Mouse (Mus musculus) myocyte (in vitro differentiated cells): ENCODE data around the gene BC035044.

ENCODE experiments used
- CEBPB ChIP-seq: IDR thresholded peaks from 2 replicates; pipeline ENCODE4 v1.6.1; 2011; ENCODE audit warnings: mild to moderate bottlenecking, moderate library complexity; ENCODE audit not compliant: poor library complexity, insufficient read depth, severe bottlenecking
- E2F4 ChIP-seq: IDR thresholded peaks from one replicate; pipeline ENCODE4 v1.6.1; 2011; ENCODE audit warnings: mild to moderate bottlenecking, control low read depth, moderate library complexity; ENCODE audit not compliant: insufficient read depth
- MAX ChIP-seq: IDR thresholded peaks from one replicate; pipeline ENCODE4 v1.6.1; 2011; ENCODE audit warnings: low read depth, mild to moderate bottlenecking, control low read depth
- MYOD1 ChIP-seq, 3 experiments: IDR thresholded peaks; one replicate each; pipeline ENCODE4 v1.6.1; 2011; ENCODE audit warnings: control low read depth in 2 of 3, low read depth in 2 of 3, mild to moderate bottlenecking in 2 of 3, moderate library complexity in 1 of 3; ENCODE audit not compliant: insufficient read length in 2 of 3, control insufficient read depth in 1 of 3
- MYOG ChIP-seq, 3 experiments: IDR thresholded peaks; one replicate each; pipeline ENCODE4 v1.6.1; 2011; ENCODE audit warnings: control low read depth in 2 of 3, low read depth in 2 of 3, mild to moderate bottlenecking in 2 of 3; ENCODE audit not compliant: insufficient read length in 2 of 3, control insufficient read depth in 1 of 3, insufficient read depth in 1 of 3
- POLR2A ChIP-seq: IDR thresholded peaks from one replicate; pipeline ENCODE4 v1.6.1; 2011; ENCODE audit warnings: low read depth, mild to moderate bottlenecking, control low read depth, moderate library complexity; ENCODE audit not compliant: insufficient read length
- POLR2AphosphoS2 ChIP-seq: IDR thresholded peaks from one replicate; pipeline ENCODE4 v1.6.1; 2011; ENCODE audit warnings: low read depth, control low read depth; ENCODE audit not compliant: insufficient read length
- REST ChIP-seq: IDR thresholded peaks from one replicate; pipeline ENCODE4 v1.6.1; 2011; ENCODE audit warnings: mild to moderate bottlenecking, control low read depth, moderate library complexity; ENCODE audit not compliant: insufficient read depth, insufficient read length
- SRF ChIP-seq: IDR thresholded peaks from one replicate; pipeline ENCODE4 v1.6.1; 2011; ENCODE audit warnings: low read depth; ENCODE audit not compliant: control insufficient read depth, insufficient read length
- TCF12 ChIP-seq: IDR thresholded peaks from one replicate; pipeline ENCODE4 v1.6.1; 2011; ENCODE audit warnings: mild to moderate bottlenecking, control low read depth; ENCODE audit not compliant: poor library complexity, insufficient read depth, severe bottlenecking
- TCF3 ChIP-seq: IDR thresholded peaks from one replicate; pipeline ENCODE4 v1.6.1; 2011; ENCODE audit warnings: low read depth, control low read depth; ENCODE audit not compliant: insufficient read length
- USF1 ChIP-seq: IDR thresholded peaks from one replicate; pipeline ENCODE4 v1.6.1; 2011; ENCODE audit warnings: low read depth, mild to moderate bottlenecking, control low read depth, moderate library complexity

- no peak for TF ChIP-seq TCF12
- TF ChIP-seq MYOD1 (IDR thresholded peaks at IDR 0.05; ENCODE audit: control insufficient read depth in 1 of 3, insufficient read length in 2 of 3, low read depth in 2 of 3): no peak
- no peak for TF ChIP-seq POLR2A
- no peak for TF ChIP-seq USF1
- no peak for TF ChIP-seq CEBPB
- no peak for TF ChIP-seq MYOG (IDR thresholded peaks at IDR 0.05; ENCODE audit: control insufficient read depth in 1 of 3, insufficient read depth in 1 of 3, insufficient read length in 2 of 3, low read depth in 2 of 3)
- TF ChIP-seq E2F4: no peak
- no peak for TF ChIP-seq MAX
- no peak for TF ChIP-seq POLR2AphosphoS2
- no peak for TF ChIP-seq SRF
- TF ChIP-seq TCF3: no peak
- TF ChIP-seq REST: no peak
Measured at GRCm38 (mm10) chr6:128851151-128851550, 39.8 kb downstream of the BC035044 start.
